Mouse (Mus musculus) heart, postnatal 25 days (tissue): ENCODE measurements around the gene Il1rl1. TPM values are rescaled to one million over a fixed set of nuclear protein-coding genes. Genes with fewer than 3 reads are reported as not detected.

Experiments used
- total RNA-seq, 2 experiments: library from RNA; stranded (reverse); gene quantifications; 2 replicates each; pipeline ENCODE4 v1.2.3; 2021

Gene Il1rl1
- total RNA-seq, 2 experiments from 2014 or later, result 0.86 to 1.7 TPM

Other genes starting within 250 kb of the Il1rl1 start
- gene Il1r1, start 204.5 kb upstream of the Il1rl1 start, total RNA-seq, result 1 to 10 TPM; 6.0 to 6.1 TPM
- 1 to 10 TPM; 1.4 to 2.2 TPM for gene Il1rl2, start 105.0 kb upstream of the Il1rl1 start, total RNA-seq
- gene Il18r1, start 36.0 kb downstream of the Il1rl1 start, total RNA-seq, result 1 to 10 TPM in 1 of 2 experiments, under 1 TPM in 1; 0.96 to 2.5 TPM
- gene Il18rap, start 85.8 kb downstream of the Il1rl1 start, total RNA-seq, result under 1 TPM in 1 of 2 experiments, not detected in 1; 0.05 TPM
- gene Slc9a4, start 150.5 kb downstream of the Il1rl1 start, total RNA-seq, result not detected